Mouse (Mus musculus) kidney, adult 2 months (tissue): ENCODE data around the gene Utrn. TPM values are rescaled to one million over a fixed set of nuclear protein-coding genes. Genes with fewer than 3 reads are reported as not detected.

Source experiments
- DNase-seq: peaks from one replicate; pipeline ENCODE4 v3.0.0; 2021
- H3K27ac ChIP-seq: fragments of 200-500 bp; 2 replicates; pipeline ENCODE4 v1.5.1; 2012; ENCODE audit warnings: low read depth, low read length, control low read depth, inconsistent platforms; ENCODE audit not compliant: insufficient read depth
- H3K27me3 ChIP-seq: fragments of 200-500 bp; replicated peaks from 2 replicates; pipeline ENCODE4 v1.6.1; 2012; ENCODE audit warnings: mild to moderate bottlenecking, moderate library complexity, low read length, inconsistent platforms; ENCODE audit not compliant: control insufficient read depth, insufficient read depth
- H3K36me3 ChIP-seq: fragments of 200-500 bp; 2 replicates; pipeline ENCODE4 v1.6.1; 2012; ENCODE audit warnings: mild to moderate bottlenecking, moderate library complexity, low read length, inconsistent platforms; ENCODE audit not compliant: control insufficient read depth, insufficient read depth
- H3K4me1 ChIP-seq: fragments of 200-500 bp; 2 replicates; pipeline ENCODE4 v1.6.1; 2011; ENCODE audit warnings: low read length; ENCODE audit not compliant: control insufficient read depth, insufficient read depth
- H3K4me3 ChIP-seq: fragments of 200-500 bp; 2 replicates; pipeline ENCODE4 v1.5.1; 2011; ENCODE audit warnings: mild to moderate bottlenecking, low read depth, low read length, control low read depth; ENCODE audit not compliant: insufficient read depth
- CTCF ChIP-seq: fragments of 200-500 bp; conservative IDR thresholded peaks from 2 replicates; pipeline ENCODE4 v1.5.1; 2011; ENCODE audit warnings: low read depth, mild to moderate bottlenecking, control low read depth, low read length, moderate library complexity, mixed read lengths; ENCODE audit not compliant: insufficient read depth, insufficient read length
- POLR2A ChIP-seq: fragments of 200-500 bp; IDR thresholded peaks from one replicate; pipeline ENCODE4 v1.6.1; 2011; ENCODE audit warnings: low read depth, low read length, control low read depth
- WGBS: fragments of 180-500 bp; shearing (Covaris S2); methylation state at CpG from one replicate; pipeline ENCODE4 v1.1.7; 2018; 5-methylcytosine and 5-hydroxymethylcytosine counted together
- polyA plus RNA-seq: library from polyadenylated mRNA; depleted of rRNA; stranded (reverse); fragments of >200 nt; gene quantifications from 2 replicates; pipeline ENCODE4 v1.2.3, GENCODE M21; 2012

Gene Utrn
- polyA plus RNA-seq, 1 experiment: 20.8 TPM

GRCm38 (mm10) chr10:12736861-12737835, 132.0 kb downstream of the Utrn start:
- peak overlapping the region; percentile 67 for H3K27ac ChIP-seq
- WGBS: 33% methylated on average over 18 of the region's 18 CpGs
- no peak overlapping the region for H3K4me3 ChIP-seq
- TF ChIP-seq CTCF (no peak), POLR2A (no peak)
- no peaks in the 10 kb centered on the region for H3K27me3 ChIP-seq
- DNase-seq: peak; percentile 74
- H3K36me3 ChIP-seq: peaks cover 6% of the 10 kb centered on the region
- H3K4me1 ChIP-seq: 0 out of 2 replicates have a peak, but pooled peaks cover 2% of the 10 kb centered on the region

GRCm38 (mm10) chr10:12735695-12736094, 133.5 kb downstream of the Utrn start:
- Histone ChIP-seq H3K27ac (no peak overlapping the region), H3K36me3 (peaks cover 6% of the 10 kb centered on the region), H3K4me1 (0 out of 2 replicates have a peak, but pooled peaks cover 2% of the 10 kb centered on the region), H3K4me3 (no peak overlapping the region), H3K27me3 (no peaks in the 10 kb centered on the region)
- TF ChIP-seq CTCF: no peak
- TF ChIP-seq POLR2A: no peak
- DNase-seq: no peak
- 100% methylated on average over 1 of the region's 1 CpGs for WGBS

DNA sequence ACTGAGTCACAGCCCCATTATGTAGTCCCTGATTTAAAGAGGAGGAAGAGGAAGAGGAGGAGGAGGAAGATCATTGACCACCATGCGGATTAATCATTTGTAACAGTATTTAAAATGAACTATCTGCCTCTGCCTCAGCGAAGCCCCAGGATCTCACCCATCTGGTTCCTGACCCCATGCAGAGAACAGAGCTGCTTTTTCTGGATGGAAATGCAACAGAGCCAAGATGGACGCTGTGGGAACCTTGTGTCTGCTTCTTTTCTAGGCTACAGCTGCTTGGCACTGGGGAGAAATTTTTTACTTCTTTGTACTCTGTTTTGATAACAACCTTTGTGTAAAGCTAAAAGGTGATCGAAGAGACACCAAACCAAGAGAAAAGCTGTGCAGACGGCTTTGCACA, 137.7 kb downstream of the Utrn start:
- Histone ChIP-seq H3K4me3 (no peak overlapping the region), H3K27ac (no peak overlapping the region), H3K4me1 (no peaks in the 10 kb centered on the region), H3K36me3 (peaks cover 6% of the 10 kb centered on the region), H3K27me3 (no peaks in the 10 kb centered on the region)
- TF ChIP-seq CTCF: no peak
- TF ChIP-seq POLR2A: no peak
- no peak for DNase-seq
- WGBS: 79% methylated on average over 5 of the region's 5 CpGs

GRCm38 (mm10) chr10:12729635-12730034, 139.5 kb downstream of the Utrn start:
- 43% methylated on average over 1 of the region's 1 CpGs for WGBS
- no peak overlapping the region for H3K4me3 ChIP-seq
- H3K27me3 ChIP-seq: no peaks in the 10 kb centered on the region
- no peak overlapping the region for H3K27ac ChIP-seq
- H3K4me1 ChIP-seq: 0 out of 2 replicates have a peak, but pooled peaks cover 4% of the 10 kb centered on the region
- H3K36me3 ChIP-seq: peaks cover 5% of the 10 kb centered on the region
- TF ChIP-seq CTCF (no peak), POLR2A (no peak)
- no peak for DNase-seq

- H3K27ac ChIP-seq: no peak overlapping the region
- DNase-seq: no peak
- peaks cover 3% of the 10 kb centered on the region; the same call in 1 of the 2 replicates for H3K36me3 ChIP-seq
Measured at GRCm38 (mm10) chr10:12729033-12729432, 140.1 kb downstream of the Utrn start.

GRCm38 (mm10) chr10:12727881-12728280, 141.3 kb downstream of the Utrn start:
- WGBS: 79% methylated on average over 3 of the region's 3 CpGs
- H3K4me3 ChIP-seq: no peak overlapping the region
- H3K4me1 ChIP-seq: peaks cover 4% of the 10 kb centered on the region; the same call in 1 of the 2 replicates
- no peak overlapping the region for H3K27ac ChIP-seq
- TF ChIP-seq CTCF: no peak
- TF ChIP-seq POLR2A: no peak
- H3K27me3 ChIP-seq: no peaks in the 10 kb centered on the region
- no peaks in the 10 kb centered on the region for H3K36me3 ChIP-seq
- no peak for DNase-seq

More at GRCm38 (mm10) chr10:12729033-12729432, 140.1 kb downstream of the Utrn start:
- Histone ChIP-seq H3K4me3 (no peak overlapping the region), H3K27me3 (no peaks in the 10 kb centered on the region), H3K4me1 (0 out of 2 replicates have a peak, but pooled peaks cover 4% of the 10 kb centered on the region)
- TF ChIP-seq CTCF: no peak
- WGBS: 73% methylated on average over 5 of the region's 5 CpGs

- H3K27me3 ChIP-seq: no peaks in the 10 kb centered on the region
- no peak overlapping the region for H3K27ac ChIP-seq
- 45% methylated on average over 13 of the region's 13 CpGs for WGBS
- peaks cover 4% of the 10 kb centered on the region; the same call in 1 of the 2 replicates for H3K4me1 ChIP-seq
- DNase-seq: peak; percentile 68
- TF ChIP-seq POLR2A: no peak
- no peak for TF ChIP-seq CTCF
- H3K4me3 ChIP-seq: no peak overlapping the region
- H3K36me3 ChIP-seq: no peaks in the 10 kb centered on the region
Measured at GRCm38 (mm10) chr10:12726041-12726608, 143.0 kb downstream of the Utrn start.
